Comparison of ENCODE assay signal across 9 mouse cellular contexts in genomic region chr10:128938457-128938856, GRCm38 (mm10). TPM values are rescaled to one million over a fixed set of nuclear protein-coding genes. Genes with fewer than 3 reads are reported as not detected.
DNase-seq lines count a peak whose midpoint lies in the region; ATAC-seq and TF ChIP-seq lines count a peak whose summit lies in the region.
"Had no signal": no experiment of that assay in that cellular context is flagged by ENCODE, and none has a peak within 500 bp of the region (broad histone marks: within the 10 kb centered on the region; RNA-seq: fewer than 3 reads in every experiment).

No protein-coding gene starts in this region.

- TF ChIP-seq EP300 in liver, postnatal 0 days (IDR thresholded peaks at IDR 0.05; ENCODE audit: low read depth) = no peak

- H3K9ac ChIP-seq in liver, postnatal 0 days (replicated peaks) = no peak overlapping the region
- H3K9ac ChIP-seq: liver, embryonic 13.5 days had no signal

- H3K27me3 ChIP-seq in liver, postnatal 0 days (ENCODE audit: insufficient read depth, low read length) = peaks cover 34% of the 10 kb centered on the region
- no peaks in the 10 kb centered on the region for H3K27me3 ChIP-seq in myocyte (ENCODE audit: control insufficient read depth, insufficient read depth, insufficient read length)

- peaks cover 78% of the 10 kb centered on the region for H3K79me2 ChIP-seq in myocyte (ENCODE audit: control insufficient read depth, insufficient read depth)

- intact Hi-C loops in heart, postnatal 10 days (cut with DNase I) = no loop called here

- H3K36me3 ChIP-seq in liver, postnatal 0 days (replicated peaks; ENCODE audit: insufficient read depth, low read length) = no peaks in the 10 kb centered on the region
- peaks cover 31% of the 10 kb centered on the region for H3K36me3 ChIP-seq in myocyte (ENCODE audit: control insufficient read depth, insufficient read depth)
- H3K36me3 ChIP-seq: liver, embryonic 13.5 days had no signal

- H3K4me2 ChIP-seq in liver, postnatal 0 days (ENCODE audit: low read depth, low read length) = no peak overlapping the region
- peak overlapping the region; percentile 98 for H3K4me2 ChIP-seq in myocyte (ENCODE audit: low read depth)
- H3K4me2 ChIP-seq: liver, embryonic 13.5 days had no signal

- H3K27ac ChIP-seq in liver, postnatal 0 days (ENCODE audit: low read depth) = no peak overlapping the region
- H3K27ac ChIP-seq: liver, embryonic 13.5 days had no signal

- WGBS in liver, postnatal 0 days (ENCODE audit: insufficient replicate concordance) = 70% methylated on average over 9 of the region's 9 CpGs

- DNase-seq in liver, postnatal 0 days = peak; percentile 50
- no peak for DNase-seq in liver
- DNase-seq in cerebellum, adult 8-10 months = peak; percentile 91
- peak; percentile 93 for DNase-seq in heart, postnatal 10 days
- no peak for DNase-seq in yolk sac, embryonic 10.5 days (ENCODE audit: low spot score)
- no peak for DNase-seq in layer of hippocampus, postnatal 14 days (ENCODE audit: low spot score in 2 of 2)
- DNase-seq in frontal cortex, postnatal 14 days (ENCODE audit: low spot score in 2 of 2) = no peak
- DNase-seq: liver, embryonic 13.5 days had no signal

- no peak overlapping the region for H3K4me3 ChIP-seq in liver, postnatal 0 days (ENCODE audit: low read depth, low read length)
- H3K4me3 ChIP-seq in myocyte = peak overlapping the region; percentile 91
- H3K4me3 ChIP-seq: liver, embryonic 13.5 days had no signal

- 0 out of 2 replicates have a peak, but pooled peaks cover 3% of the 10 kb centered on the region for H3K4me1 ChIP-seq in liver, postnatal 0 days (ENCODE audit: insufficient read depth)

- no peaks in the 10 kb centered on the region for H3K9me3 ChIP-seq in liver, postnatal 0 days (ENCODE audit: low read length)
- H3K9me3 ChIP-seq: liver, embryonic 13.5 days had no signal

- peak; percentile 64 for TF ChIP-seq POLR2A in myocyte (IDR thresholded peaks at IDR 0.05; ENCODE audit: insufficient read length, low read depth)

- TF ChIP-seq CTCF in liver, postnatal 0 days (IDR thresholded peaks at IDR 0.05; ENCODE audit: low read depth) = no peak

- peak; percentile 73 for ATAC-seq in liver, postnatal 0 days

- no peak overlapping the region for H3ac ChIP-seq in myocyte (ENCODE audit: control insufficient read depth, insufficient read length)

TF ChIP-seq in myocyte, 11 proteins besides CTCF, POLR2A, EP300 and RAD21:
- peak; percentile 72 for TF ChIP-seq POLR2AphosphoS2 (IDR thresholded peaks at IDR 0.05; ENCODE audit: insufficient read length, low read depth)
- TF ChIP-seq TCF3 (IDR thresholded peaks at IDR 0.05; ENCODE audit: insufficient read length, low read depth) = peak; percentile 85
- no peak for TF ChIP-seq SRF (IDR thresholded peaks at IDR 0.05; ENCODE audit: control insufficient read depth, insufficient read length, low read depth)
- TF ChIP-seq CEBPB (IDR thresholded peaks at IDR 0.05; ENCODE audit: insufficient read depth, poor library complexity, severe bottlenecking) = peak; percentile 9; the same call in 1 of the 2 replicates
- peak; percentile 62 to 99 (median 96) for TF ChIP-seq MYOG (IDR thresholded peaks at IDR 0.05; ENCODE audit: control insufficient read depth in 1 of 3, insufficient read depth in 1 of 3, insufficient read length in 2 of 3, low read depth in 2 of 3)
- TF ChIP-seq TCF12 (IDR thresholded peaks at IDR 0.05; ENCODE audit: insufficient read depth, poor library complexity, severe bottlenecking) = peak; percentile 89
- TF ChIP-seq REST (IDR thresholded peaks at IDR 0.05; ENCODE audit: insufficient read depth, insufficient read length) = no peak
- peak; percentile 44 to 99 (median 97) for TF ChIP-seq MYOD1 (IDR thresholded peaks at IDR 0.05; ENCODE audit: control insufficient read depth in 1 of 3, insufficient read length in 2 of 3, low read depth in 2 of 3)

RNA-seq across cellular contexts. Expression of gene Itga7, which starts 4.8 kb away (rescaled TPM):
- 0.66 and 0.70 TPM in 2 replicates for polyA plus RNA-seq in liver, postnatal 0 days (2015; fragmentation: Nextera tagmentation; extraction: Ambion mirVana)
- 100 to 1,000 TPM; 125 to 136 TPM for total RNA-seq in heart, postnatal 10 days (2021)
- 635 TPM for polyA plus RNA-seq in myocyte (2012; fragmentation: generic; extraction: Trizol)
- 10 to 100 TPM; 28.1 to 28.5 TPM for total RNA-seq in layer of hippocampus, postnatal 14 days (2021)

RNA-seq across cellular contexts. Expression of gene Bloc1s1, which starts 14.6 kb away (rescaled TPM):
- polyA plus RNA-seq in liver, postnatal 0 days (2015; fragmentation: Nextera tagmentation; extraction: Ambion mirVana) = 128 and 130 TPM in 2 replicates
- total RNA-seq in heart, postnatal 10 days (2021) = 100 to 1,000 TPM; 188 to 198 TPM
- 238 TPM for polyA plus RNA-seq in myocyte (2012; fragmentation: generic; extraction: Trizol)
- 10 to 100 TPM; 96.9 to 98.1 TPM for total RNA-seq in layer of hippocampus, postnatal 14 days (2021)

RNA-seq across cellular contexts. Expression of gene Rdh5, which starts 15.8 kb away (rescaled TPM):
- 54.5 and 63.1 TPM in 2 replicates for polyA plus RNA-seq in liver, postnatal 0 days (2015; fragmentation: Nextera tagmentation; extraction: Ambion mirVana)
- total RNA-seq in heart, postnatal 10 days (2021) = 1 to 10 TPM; 5.9 to 9.7 TPM
- 63.3 TPM for polyA plus RNA-seq in myocyte (2012; fragmentation: generic; extraction: Trizol)
- total RNA-seq in layer of hippocampus, postnatal 14 days (2021) = 1 to 10 TPM; 8.1 to 8.8 TPM

RNA-seq across cellular contexts. Expression of gene Mettl7b, which starts 22.3 kb away (rescaled TPM):
- polyA plus RNA-seq in liver, postnatal 0 days (2015; fragmentation: Nextera tagmentation; extraction: Ambion mirVana) = 29.9 and 33.3 TPM in 2 replicates
- not detected for total RNA-seq in heart, postnatal 10 days (2021)
- 0.71 TPM for polyA plus RNA-seq in myocyte (2012; fragmentation: generic; extraction: Trizol)
- not detected for total RNA-seq in layer of hippocampus, postnatal 14 days (2021)
- polyA plus RNA-seq: liver, embryonic 13.5 days had no signal

RNA-seq across cellular contexts. Expression of gene Cd63, which starts 37.7 kb away (rescaled TPM):
- 271 and 296 TPM in 2 replicates for polyA plus RNA-seq in liver, postnatal 0 days (2015; fragmentation: Nextera tagmentation; extraction: Ambion mirVana)
- total RNA-seq in heart, postnatal 10 days (2021) = 100 to 1,000 TPM; 203 to 239 TPM
- polyA plus RNA-seq in myocyte (2012; fragmentation: generic; extraction: Trizol) = 2,403 TPM
- 10 to 100 TPM; 76.7 to 86.1 TPM for total RNA-seq in layer of hippocampus, postnatal 14 days (2021)

Comparison
In these comparisons a context has a peak if more than half of its experiments do, and no peak if none do; other contexts are left out.
1. DNase-seq: peak in liver, postnatal 0 days (single experiment), cerebellum, adult 8-10 months (single experiment) and heart, postnatal 10 days (2 of 2); none in liver (single experiment), yolk sac, embryonic 10.5 days (single experiment), layer of hippocampus, postnatal 14 days (0 of 2) and frontal cortex, postnatal 14 days (0 of 2).
2. RNA of gene Itga7, which starts 4.8 kb away (total RNA-seq): 125 to 136 TPM in heart, postnatal 10 days; 28.1 to 28.5 TPM in layer of hippocampus, postnatal 14 days; every median in the first group is over 4 times any median in the second.